Mouse (Mus musculus) cerebellum, adult 2 months (tissue): ENCODE data around the gene Pex16.

Source experiments
- CTCF ChIP-seq: fragments of 200-500 bp; IDR thresholded peaks from 2 replicates; pipeline ENCODE4 v1.5.1; 2011; ENCODE audit warnings: low read depth, mild to moderate bottlenecking, control low read depth, low read length, moderate library complexity, borderline replicate concordance; ENCODE audit not compliant: insufficient read depth
- POLR2A ChIP-seq: fragments of 200-500 bp; IDR thresholded peaks from 2 replicates; pipeline ENCODE4 v1.6.1; 2011; ENCODE audit warnings: low read length, control low read depth, borderline replicate concordance; ENCODE audit not compliant: insufficient read depth

GRCm38 (mm10) chr2:92391116-92391515 is 16.6 kb downstream of the Pex16 start:
- TF ChIP-seq CTCF (no peak), POLR2A (no peak)
